Mouse (Mus musculus) lung, adult 10 weeks (tissue): ENCODE measurements around the gene 0610037L13Rik. TPM values are rescaled to one million over a fixed set of nuclear protein-coding genes. Genes with fewer than 3 reads are reported as not detected.

ENCODE experiments used
- polyA plus RNA-seq: library from polyadenylated mRNA; stranded (reverse); fragments of 350-450 nt; fragmentation: Illumina TruSeq; extraction: RNeasy Lipid Tissue Mini Kit (QIAGEN cat#74804); gene quantifications from one replicate; pipeline ENCODE4 v1.2.3, GENCODE M21; 2014; ENCODE audit warnings: low read depth, low replicate concordance; ENCODE audit not compliant: insufficient read depth

0610037L13Rik gene
- polyA plus RNA-seq: 64.7 TPM

GRCm38 (mm10) chr4:107889731-107890432 lies at the start of gene 0610037L13Rik:
Gene 0610037L13Rik (plus strand): TSS chr4:107889813.

GRCm38 (mm10) chr4:107879254-107880050 lies 10.2 kb upstream of the 0610037L13Rik start, which contains the start of gene Magoh:
Gene Magoh (plus strand): TSS chr4:107879755.

GRCm38 (mm10) chr4:107923145-107923802 lies 33.7 kb downstream of the 0610037L13Rik start, which contains the start of gene Cpt2:
Gene Cpt2 (minus strand): TSS chr4:107923610.

Other genes starting within 250 kb of the 0610037L13Rik start
- gene Dmrtb1, start 205.6 kb upstream of the 0610037L13Rik start, polyA plus RNA-seq: not detected
- 0.30 TPM for gene Lrp8, start 87.6 kb upstream of the 0610037L13Rik start, polyA plus RNA-seq
- gene Magoh, start 10.1 kb upstream of the 0610037L13Rik start, polyA plus RNA-seq: 108 TPM
- 18.2 TPM for gene Cpt2, start 33.8 kb downstream of the 0610037L13Rik start, polyA plus RNA-seq
- gene Slc1a7, start 78.5 kb downstream of the 0610037L13Rik start, polyA plus RNA-seq: 0.28 TPM
- gene Podn, start 206.6 kb downstream of the 0610037L13Rik start, polyA plus RNA-seq: 12.4 TPM